Mouse (Mus musculus): ENCODE measurements around the gene Hoxb5.

GRCm38 (mm10) chr11:96284774-96285734, 18.1 kb upstream of the Hoxb5 start:
- TF ChIP-seq CTCF (IDR thresholded peaks at IDR 0.05; ENCODE audit: low read depth) (no peak), EP300 (optimal IDR thresholded peaks at IDR 0.05) (no peak)

All from stomach, postnatal 0 days (tissue).